Mouse (Mus musculus) kidney, adult 2 months (tissue): ENCODE measurements around the gene Pi4k2a.

Experiments used
- CTCF ChIP-seq: fragments of 200-500 bp; conservative IDR thresholded peaks from 2 replicates; pipeline ENCODE4 v1.5.1; 2011; ENCODE audit warnings: low read depth, mild to moderate bottlenecking, control low read depth, low read length, moderate library complexity, mixed read lengths; ENCODE audit not compliant: insufficient read depth, insufficient read length
- POLR2A ChIP-seq: fragments of 200-500 bp; IDR thresholded peaks from one replicate; pipeline ENCODE4 v1.6.1; 2011; ENCODE audit warnings: low read depth, low read length, control low read depth

DNA sequence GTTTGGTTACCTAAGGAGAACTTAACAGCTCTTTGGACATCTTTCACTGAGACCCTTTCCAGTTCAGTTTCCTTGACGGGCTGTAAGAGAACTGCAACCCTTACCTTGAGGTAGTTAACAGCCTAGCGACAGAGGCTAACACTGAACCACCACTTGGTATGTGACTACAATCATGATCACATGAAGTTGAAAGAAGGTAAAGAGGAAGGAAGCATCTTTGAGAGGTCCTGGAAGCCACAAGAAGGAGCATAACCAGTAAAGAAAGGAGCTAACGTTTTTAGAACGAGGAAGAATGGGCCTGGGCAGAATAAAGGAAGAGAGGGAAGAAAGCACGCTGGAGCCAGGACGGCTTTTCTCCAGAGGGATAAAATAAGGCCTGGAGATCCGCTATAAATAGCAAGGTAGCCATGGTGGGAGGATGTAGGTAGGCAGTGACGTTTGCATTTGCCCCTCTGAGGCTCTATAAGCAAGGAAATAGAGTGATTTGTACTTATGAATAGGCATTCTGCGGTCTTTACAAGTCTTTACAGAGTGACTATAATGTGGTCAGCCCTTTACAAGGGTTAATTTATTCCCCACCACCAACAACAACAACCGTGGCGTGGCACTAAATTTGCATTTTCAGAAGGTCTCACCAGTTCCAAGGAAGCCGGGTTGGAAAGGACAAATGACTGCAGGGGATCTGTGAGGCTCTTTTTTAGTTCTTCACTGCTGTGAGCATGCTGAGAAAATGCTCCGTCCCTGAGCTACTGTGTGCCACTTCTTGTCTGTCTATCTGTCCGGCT is 39.4 kb downstream of the Pi4k2a start:
- TF ChIP-seq CTCF, result no peak
- no peak for TF ChIP-seq POLR2A
